Mouse (Mus musculus): Measurements from ENCODE around the gene Rnase12. TPM values are rescaled to one million over a fixed set of nuclear protein-coding genes. Genes with fewer than 3 reads are reported as not detected.

Gene Rnase12
- total RNA-seq, 2 experiments from 2014 or later: not detected

GRCm38 (mm10) chr14:51085911-51086310 is 28.4 kb upstream of the Rnase12 start:
- no peak for DNase-seq (ENCODE audit: low spot score in 2 of 2)

- no peak for DNase-seq (ENCODE audit: low spot score in 2 of 2)
These were observed 27.6 kb upstream of the Rnase12 start for GRCm38 (mm10) chr14:51085086-51085485.

- no peak for DNase-seq (ENCODE audit: low spot score in 2 of 2)
These were observed 26.3 kb upstream of the Rnase12 start for GRCm38 (mm10) chr14:51083805-51084204.

GRCm38 (mm10) chr14:51082599-51083581 is 25.4 kb upstream of the Rnase12 start:
- peak; percentile 59 to 84 for DNase-seq (ENCODE audit: low spot score in 2 of 2)

GRCm38 (mm10) chr14:51081035-51081434 is 23.6 kb upstream of the Rnase12 start:
- no peak for DNase-seq (ENCODE audit: low spot score in 2 of 2)

GRCm38 (mm10) chr14:51079180-51079579 is 21.7 kb upstream of the Rnase12 start:
- no peak for DNase-seq (ENCODE audit: low spot score in 2 of 2)

- DNase-seq (ENCODE audit: low spot score in 2 of 2): no peak
These were observed 16.9 kb upstream of the Rnase12 start, which contains the start of gene Olfr750 for GRCm38 (mm10) chr14:51074335-51074734. Gene Olfr750 (minus strand): TSS chr14:51074435.

- no peak for DNase-seq (ENCODE audit: low spot score in 2 of 2)
These were observed 12.2 kb upstream of the Rnase12 start for GRCm38 (mm10) chr14:51069617-51070016.

- no peak for DNase-seq (ENCODE audit: low spot score in 2 of 2)
These were observed 11.5 kb upstream of the Rnase12 start for GRCm38 (mm10) chr14:51068956-51069355.

GRCm38 (mm10) chr14:51060761-51061160 is 3.3 kb upstream of the Rnase12 start:
- no peak for DNase-seq (ENCODE audit: low spot score in 2 of 2)

- no peak for DNase-seq (ENCODE audit: low spot score in 2 of 2)
These were observed 2.9 kb downstream of the Rnase12 start for GRCm38 (mm10) chr14:51054243-51055237.

- no peak for DNase-seq (ENCODE audit: low spot score in 2 of 2)
These were observed 4.3 kb downstream of the Rnase12 start for GRCm38 (mm10) chr14:51053176-51053575.

GRCm38 (mm10) chr14:51051941-51052340 is 5.5 kb downstream of the Rnase12 start:
- DNase-seq (ENCODE audit: low spot score in 2 of 2): no peak

- no peak for DNase-seq (ENCODE audit: low spot score in 2 of 2)
These were observed 7.4 kb downstream of the Rnase12 start, which contains the start of gene Rnase11 for GRCm38 (mm10) chr14:51050063-51050462. Gene Rnase11 (minus strand): TSS chr14:51050163.

- no peak for DNase-seq (ENCODE audit: low spot score in 2 of 2)
These were observed 9.6 kb downstream of the Rnase12 start for GRCm38 (mm10) chr14:51047846-51048245.

GRCm38 (mm10) chr14:51041769-51042168 is 15.7 kb downstream of the Rnase12 start, which contains the start of gene Rnase9:
Gene Rnase9 (minus strand): TSS chr14:51041869.
- DNase-seq (ENCODE audit: low spot score in 2 of 2): no peak

GRCm38 (mm10) chr14:51036214-51036613 is 21.2 kb downstream of the Rnase12 start:
- no peak for DNase-seq (ENCODE audit: low spot score in 2 of 2)

GRCm38 (mm10) chr14:51035206-51035605 is 22.3 kb downstream of the Rnase12 start:
- DNase-seq (ENCODE audit: low spot score in 2 of 2): no peak

- no peak for DNase-seq (ENCODE audit: low spot score in 2 of 2)
These were observed 29.9 kb downstream of the Rnase12 start for GRCm38 (mm10) chr14:51027387-51028155.

- DNase-seq (ENCODE audit: low spot score in 2 of 2): peak; percentile 22 to 87
These were observed 30.9 kb downstream of the Rnase12 start for GRCm38 (mm10) chr14:51026391-51027133.

Data from layer of hippocampus, adult 18-20 months (tissue).